Mouse (Mus musculus) small intestine, adult 2 months (tissue): ENCODE data around the gene Cse1l. TPM values are rescaled to one million over a fixed set of nuclear protein-coding genes. Genes with fewer than 3 reads are reported as not detected.
A peak's percentile ranks its signal among the peaks of the same experiment; 100 is the strongest.

Experiments used
- H3K27ac ChIP-seq: fragments of 200-500 bp; 2 replicates; pipeline ENCODE4 v1.5.1; 2012; ENCODE audit warnings: low read depth, low read length, control low read depth, inconsistent platforms; ENCODE audit not compliant: insufficient read depth
- H3K27me3 ChIP-seq: fragments of 200-500 bp; 2 replicates; pipeline ENCODE4 v1.6.1; 2012; ENCODE audit warnings: mild to moderate bottlenecking, moderate library complexity, low read length, inconsistent platforms; ENCODE audit not compliant: control insufficient read depth, insufficient read depth
- H3K36me3 ChIP-seq: fragments of 200-500 bp; 2 replicates; pipeline ENCODE4 v1.6.1; 2012; ENCODE audit warnings: mild to moderate bottlenecking, low read length, control low read depth, inconsistent platforms; ENCODE audit not compliant: control insufficient read depth, insufficient read depth
- H3K4me1 ChIP-seq: fragments of 200-500 bp; 2 replicates; pipeline ENCODE4 v1.6.1; 2012; ENCODE audit warnings: low read length, inconsistent platforms, mixed read lengths; ENCODE audit not compliant: control insufficient read depth, insufficient read depth, insufficient read length
- H3K4me3 ChIP-seq: fragments of 200-500 bp; 2 replicates; pipeline ENCODE4 v1.5.1; 2012; ENCODE audit warnings: low read depth, mild to moderate bottlenecking, control low read depth, inconsistent platforms, low read length, moderate library complexity
- CTCF ChIP-seq: fragments of 200-500 bp; IDR thresholded peaks from 2 replicates; pipeline ENCODE4 v1.5.1; 2012; ENCODE audit warnings: low read depth, mild to moderate bottlenecking, control low read depth, inconsistent platforms, low read length, moderate library complexity, mixed read lengths; ENCODE audit not compliant: insufficient replicate concordance, insufficient read length; ENCODE audit errors: extremely low read depth
- POLR2A ChIP-seq: fragments of 200-500 bp; IDR thresholded peaks from 2 replicates; pipeline ENCODE4 v1.6.1; 2012; ENCODE audit warnings: low read depth, mild to moderate bottlenecking, control low read depth, inconsistent platforms, low read length, moderate library complexity
- WGBS: fragments of 180-500 bp; shearing (Covaris S2); methylation state at CpG from one replicate; pipeline ENCODE4 v1.1.7; 2018; 5-methylcytosine and 5-hydroxymethylcytosine counted together
- polyA plus RNA-seq: library from polyadenylated mRNA; depleted of rRNA; stranded (reverse); fragments of >200 nt; gene quantifications from 2 replicates; pipeline ENCODE4 v1.2.3, GENCODE M21; 2012

The Cse1l gene
- polyA plus RNA-seq, 1 experiment = 3.5 TPM

DNA sequence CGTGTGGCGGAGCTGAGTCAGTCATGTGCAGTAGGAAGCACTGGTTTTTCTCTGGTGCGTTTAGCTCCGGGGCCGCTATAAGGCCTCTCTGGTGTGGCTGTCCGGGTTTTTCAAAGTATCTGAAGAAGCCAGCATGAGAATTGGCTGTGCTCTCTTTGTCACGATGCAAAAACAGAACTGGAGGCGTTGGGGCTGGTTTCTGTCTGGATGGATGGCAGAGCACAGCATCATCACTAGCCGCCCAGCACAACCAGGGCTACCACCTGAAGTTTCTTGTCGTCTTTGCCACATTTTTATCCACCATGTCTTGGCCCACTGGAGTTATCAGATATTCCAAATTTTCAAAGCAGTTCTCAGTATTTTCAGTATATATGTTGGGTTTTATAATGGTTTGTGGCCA is 43.1 kb downstream of the Cse1l start:
- Histone ChIP-seq H3K27ac (no peak overlapping the region), H3K4me1 (no peaks in the 10 kb centered on the region), H3K27me3 (no peaks in the 10 kb centered on the region), H3K36me3 (peaks cover 72% of the 10 kb centered on the region), H3K4me3 (no peak overlapping the region)
- WGBS = 91% methylated on average over 10 of the region's 10 CpGs
- TF ChIP-seq CTCF (no peak), POLR2A (no peak)

GRCm38 (mm10) chr2:166950853-166951648 is 45.2 kb downstream of the Cse1l start:
- TF ChIP-seq POLR2A = no peak
- no peak for TF ChIP-seq CTCF
- WGBS = 54% methylated on average over 14 of the region's 14 CpGs

GRCm38 (mm10) chr2:166952151-166952550 is 46.3 kb downstream of the Cse1l start:
- no peak overlapping the region for H3K4me3 ChIP-seq
- H3K27ac ChIP-seq = no peak overlapping the region
- no peak for TF ChIP-seq CTCF
- TF ChIP-seq POLR2A = no peak
- no peaks in the 10 kb centered on the region for H3K27me3 ChIP-seq
- H3K36me3 ChIP-seq = peaks cover 67% of the 10 kb centered on the region
- 75% methylated on average over 6 of the region's 6 CpGs for WGBS
- no peaks in the 10 kb centered on the region for H3K4me1 ChIP-seq

More at GRCm38 (mm10) chr2:166950853-166951648, 45.2 kb downstream of the Cse1l start:
- Histone ChIP-seq H3K27ac (no peak overlapping the region), H3K36me3 (peaks cover 71% of the 10 kb centered on the region), H3K27me3 (no peaks in the 10 kb centered on the region), H3K4me1 (no peaks in the 10 kb centered on the region), H3K4me3 (no peak overlapping the region)

DNA sequence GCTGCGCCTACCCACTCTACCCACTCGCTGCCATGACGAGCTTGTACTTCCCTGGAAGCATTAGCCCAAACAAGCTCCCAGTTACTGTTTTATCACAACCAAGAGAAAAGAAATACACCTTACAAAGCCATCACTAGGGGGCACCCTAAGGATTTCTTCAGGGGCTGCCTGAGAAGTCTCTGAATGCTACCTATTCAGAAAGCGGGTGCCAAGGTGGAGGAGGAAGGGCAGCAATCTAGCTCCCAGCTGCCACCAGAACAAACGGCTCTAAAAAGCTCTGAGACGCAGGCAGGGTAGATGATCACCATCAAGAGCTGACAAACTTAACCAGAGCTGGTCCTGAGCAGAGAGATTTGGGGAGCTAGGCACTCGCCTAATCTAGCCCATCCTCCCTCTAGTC is 51.0 kb downstream of the Cse1l start:
- 49% methylated on average over 7 of the region's 7 CpGs for WGBS
- TF ChIP-seq CTCF (peak; percentile 44; the same call in 1 of the 2 replicates), POLR2A (no peak)

GRCm38 (mm10) chr2:166960648-166961330 is 54.9 kb downstream of the Cse1l start:
- no peaks in the 10 kb centered on the region for H3K27me3 ChIP-seq
- H3K36me3 ChIP-seq = peaks cover 28% of the 10 kb centered on the region
- WGBS = 65% methylated on average over 8 of the region's 8 CpGs
- no peak overlapping the region for H3K27ac ChIP-seq
- no peak overlapping the region for H3K4me3 ChIP-seq
- peaks cover 7% of the 10 kb centered on the region; the same call in 1 of the 2 replicates for H3K4me1 ChIP-seq
- no peak for TF ChIP-seq POLR2A
- no peak for TF ChIP-seq CTCF

More for the DNA sequence above, 51.0 kb downstream of the Cse1l start:
- Histone ChIP-seq H3K27ac (no peak overlapping the region), H3K27me3 (no peaks in the 10 kb centered on the region), H3K4me3 (no peak overlapping the region), H3K4me1 (peaks cover 3% of the 10 kb centered on the region; the same call in 1 of the 2 replicates), H3K36me3 (peaks cover 52% of the 10 kb centered on the region)

DNA sequence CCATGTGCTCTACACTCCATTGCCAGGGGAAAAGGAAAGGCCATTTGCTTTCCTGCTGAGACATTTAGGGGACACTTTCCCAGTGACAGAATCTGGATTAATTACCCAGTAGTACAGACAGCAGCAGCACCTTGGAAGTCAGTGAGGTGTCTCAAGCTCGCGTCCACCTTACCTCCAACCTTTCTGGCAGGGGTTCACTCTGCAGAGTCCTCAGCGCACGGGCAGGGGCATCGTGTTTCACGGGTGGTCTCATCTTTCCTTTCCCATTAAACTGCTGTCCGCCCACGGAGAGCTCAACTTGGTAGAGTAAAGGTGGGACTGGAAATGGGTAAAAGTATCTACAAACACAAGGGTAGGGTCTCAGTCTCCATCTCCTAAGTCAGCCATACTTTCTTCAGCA is 57.4 kb downstream of the Cse1l start:
- no peaks in the 10 kb centered on the region for H3K27me3 ChIP-seq
- 89% methylated on average over 8 of the region's 8 CpGs for WGBS
- H3K36me3 ChIP-seq = peaks cover 18% of the 10 kb centered on the region
- peaks cover 7% of the 10 kb centered on the region; the same call in 1 of the 2 replicates for H3K4me1 ChIP-seq
- TF ChIP-seq CTCF = no peak
- TF ChIP-seq POLR2A = no peak
- H3K4me3 ChIP-seq = no peak overlapping the region
- no peak overlapping the region for H3K27ac ChIP-seq

- no peak overlapping the region for H3K27ac ChIP-seq
- WGBS = 62% methylated on average over 2 of the region's 2 CpGs
- no peaks in the 10 kb centered on the region for H3K27me3 ChIP-seq
- H3K4me1 ChIP-seq = peaks cover 7% of the 10 kb centered on the region; the same call in 1 of the 2 replicates
- no peak overlapping the region for H3K4me3 ChIP-seq
- H3K36me3 ChIP-seq = peaks cover 9% of the 10 kb centered on the region
- no peak for TF ChIP-seq CTCF
- TF ChIP-seq POLR2A = no peak
These were observed 58.9 kb downstream of the Cse1l start for GRCm38 (mm10) chr2:166964773-166965172.
